Mouse (Mus musculus) midbrain, postnatal 0 days (tissue): ENCODE results near the gene Tbc1d24. TPM values are rescaled to one million over a fixed set of nuclear protein-coding genes. Genes with fewer than 3 reads are reported as not detected.

ENCODE experiments used
- ATAC-seq: fragments of 200-750 bp; cut with Nextera tagmentation; 2 replicates; pipeline ENCODE4 v1.8.0; 2017; ENCODE audit warnings: moderate number of reproducible peaks, mild to moderate bottlenecking, moderate TSS enrichment, moderate library complexity; ENCODE audit not compliant: low FRiP score
- DNase-seq: peaks from one replicate; pipeline ENCODE4 v3.0.0-alpha.2; 2015; ENCODE audit warnings: low spot score
- H3K27ac ChIP-seq: fragments of 300-500 bp; sonication (generic); 2 replicates; pipeline ENCODE4 v1.5.1; 2014; ENCODE audit warnings: low read depth, mild to moderate bottlenecking, low read length, mixed read lengths
- H3K27me3 ChIP-seq: fragments of 300-500 bp; sonication (generic); 2 replicates; pipeline ENCODE4 v1.6.1; 2014; ENCODE audit warnings: low read length, control low read depth, mixed read lengths; ENCODE audit not compliant: insufficient read depth
- H3K36me3 ChIP-seq: fragments of 300-500 bp; sonication (generic); 2 replicates; pipeline ENCODE4 v1.6.1; 2014; ENCODE audit warnings: low read length, control low read depth, mixed read lengths; ENCODE audit not compliant: insufficient read depth
- H3K4me1 ChIP-seq: fragments of 300-500 bp; sonication (generic); 2 replicates; pipeline ENCODE4 v1.6.1; 2014; ENCODE audit warnings: mild to moderate bottlenecking, control low read depth, antibody characterized with exemption, low read length, mixed read lengths; ENCODE audit not compliant: insufficient read depth
- H3K4me2 ChIP-seq: fragments of 300-500 bp; sonication (generic); 2 replicates; pipeline ENCODE4 v1.6.1; 2014; ENCODE audit warnings: low read depth, mild to moderate bottlenecking, low read length, mixed read lengths; ENCODE audit not compliant: poor library complexity, severe bottlenecking
- H3K4me3 ChIP-seq: fragments of 300-500 bp; sonication (generic); 2 replicates; pipeline ENCODE4 v1.5.1; 2014; ENCODE audit warnings: low read depth, mild to moderate bottlenecking, low read length, moderate library complexity
- H3K9ac ChIP-seq: fragments of 300-500 bp; sonication (generic); replicated peaks from 2 replicates; pipeline ENCODE4 v1.6.1; 2014; ENCODE audit warnings: mild to moderate bottlenecking, low read length, moderate library complexity, mixed read lengths; ENCODE audit not compliant: poor library complexity, severe bottlenecking
- H3K9me3 ChIP-seq: fragments of 300-500 bp; sonication (generic); 2 replicates; pipeline ENCODE4 v1.6.1; 2016; ENCODE audit warnings: low read length, control low read depth
- CTCF ChIP-seq: IDR thresholded peaks from 2 replicates; pipeline ENCODE4 v1.5.1; 2016; ENCODE audit warnings: antibody characterized with exemption, mild to moderate bottlenecking
- WGBS: fragments of 180-500 bp; shearing (Covaris S2); extraction: QIAGEN DNeasy Blood & Tissue Kit; methylation state at CpG from one replicate; pipeline ENCODE4 v1.1.7; 2014; 5-methylcytosine and 5-hydroxymethylcytosine counted together
- polyA plus RNA-seq: library from polyadenylated mRNA; unstranded; fragments of >200 nt; fragmentation: Nextera tagmentation; extraction: Ambion mirVana; gene quantifications from 2 replicates; pipeline ENCODE4 v1.2.1, GENCODE M21; 2015
- total RNA-seq: library from RNA; depleted of rRNA; stranded (reverse); fragments of >200 nt; gene quantifications from 2 replicates; pipeline ENCODE4 v1.2.3, GENCODE M21; 2014; rRNA removed

The Tbc1d24 gene
- 146 and 168 TPM in 2 replicates for total RNA-seq
- polyA plus RNA-seq, result 27.4 and 27.6 TPM in 2 replicates

DNA sequence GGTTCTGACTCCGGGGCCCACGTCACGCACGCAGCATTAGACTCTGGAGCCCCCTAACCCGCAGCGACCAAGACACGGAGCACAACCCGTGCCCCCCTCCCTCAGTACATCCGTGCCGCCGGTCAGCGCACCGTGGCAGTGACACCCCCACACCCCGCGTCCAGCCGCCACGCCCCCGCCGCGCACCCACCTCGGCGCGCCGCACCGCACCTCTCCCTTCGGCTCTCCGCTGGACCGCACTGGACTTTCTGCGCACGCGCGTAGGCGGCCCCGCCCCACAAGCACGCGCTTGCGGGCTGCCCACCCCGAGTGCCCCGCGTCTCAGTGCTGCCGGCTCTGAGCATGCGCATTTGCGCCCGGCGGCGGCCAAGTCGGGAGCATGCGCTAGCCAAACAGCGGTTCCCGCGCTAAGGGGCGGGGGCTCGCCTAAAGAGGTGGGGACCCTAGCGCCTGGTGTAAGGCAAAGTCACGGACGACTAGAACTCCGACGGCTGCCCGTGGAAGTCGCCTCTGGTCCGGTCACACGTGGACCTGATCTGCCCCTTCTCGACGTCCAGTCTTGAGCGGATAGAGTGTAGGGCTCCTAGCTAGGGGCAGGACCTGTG lies at the start of gene Tbc1d24:
Gene Tbc1d24 (minus strand): TSS at position 279 of the 605 bp plus-strand sequence.
- Histone ChIP-seq H3K27me3 (no peaks in the 10 kb centered on the region), H3K36me3 (0 out of 2 replicates have a peak, but pooled peaks cover 3% of the 10 kb centered on the region), H3K4me1 (peaks cover 56% of the 10 kb centered on the region), H3K4me3 (peak within 1 kb of the TSS; percentile 69), H3K27ac (peak within 1 kb of the TSS; percentile 77), H3K4me2 (peak within 1 kb of the TSS; percentile 79), H3K9me3 (no peaks in the 10 kb centered on the region), H3K9ac (peak within 1 kb of the TSS; percentile 83)
- WGBS, result under 1% methylated on average over 50 of the region's 65 CpGs
- TF ChIP-seq CTCF, result no peak
- ATAC-seq (peak; percentile 77), DNase-seq (peak; percentile 95)

DNA sequence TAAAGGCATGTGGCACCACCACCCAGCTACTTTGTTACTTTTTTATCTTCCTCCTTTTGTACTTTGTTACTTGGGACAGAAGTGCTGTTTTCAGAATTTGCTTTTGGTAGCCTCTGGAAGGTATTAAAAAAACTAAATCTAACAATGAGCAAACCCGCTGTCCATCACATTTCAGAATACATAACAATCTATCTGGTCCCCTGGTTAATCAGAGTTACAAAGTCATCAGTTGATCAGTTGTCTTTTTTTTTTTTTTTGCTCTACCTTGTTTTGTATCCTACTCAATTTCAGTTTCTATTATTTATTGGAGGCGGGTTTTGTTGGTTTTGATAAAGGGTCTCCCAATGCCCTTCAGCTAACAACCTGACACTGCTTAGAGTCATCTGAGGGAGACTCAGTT lies 47.0 kb upstream of the Tbc1d24 start:
- Histone ChIP-seq H3K4me3 (no peak overlapping the region), H3K27me3 (no peaks in the 10 kb centered on the region), H3K27ac (no peak overlapping the region), H3K4me1 (no peaks in the 10 kb centered on the region), H3K36me3 (no peaks in the 10 kb centered on the region), H3K9me3 (no peaks in the 10 kb centered on the region), H3K4me2 (no peak overlapping the region), H3K9ac (no peak overlapping the region)
- 97% methylated on average over 2 of the region's 2 CpGs for WGBS
- no peak for DNase-seq
- no peak for TF ChIP-seq CTCF
- ATAC-seq, result no peak

DNA sequence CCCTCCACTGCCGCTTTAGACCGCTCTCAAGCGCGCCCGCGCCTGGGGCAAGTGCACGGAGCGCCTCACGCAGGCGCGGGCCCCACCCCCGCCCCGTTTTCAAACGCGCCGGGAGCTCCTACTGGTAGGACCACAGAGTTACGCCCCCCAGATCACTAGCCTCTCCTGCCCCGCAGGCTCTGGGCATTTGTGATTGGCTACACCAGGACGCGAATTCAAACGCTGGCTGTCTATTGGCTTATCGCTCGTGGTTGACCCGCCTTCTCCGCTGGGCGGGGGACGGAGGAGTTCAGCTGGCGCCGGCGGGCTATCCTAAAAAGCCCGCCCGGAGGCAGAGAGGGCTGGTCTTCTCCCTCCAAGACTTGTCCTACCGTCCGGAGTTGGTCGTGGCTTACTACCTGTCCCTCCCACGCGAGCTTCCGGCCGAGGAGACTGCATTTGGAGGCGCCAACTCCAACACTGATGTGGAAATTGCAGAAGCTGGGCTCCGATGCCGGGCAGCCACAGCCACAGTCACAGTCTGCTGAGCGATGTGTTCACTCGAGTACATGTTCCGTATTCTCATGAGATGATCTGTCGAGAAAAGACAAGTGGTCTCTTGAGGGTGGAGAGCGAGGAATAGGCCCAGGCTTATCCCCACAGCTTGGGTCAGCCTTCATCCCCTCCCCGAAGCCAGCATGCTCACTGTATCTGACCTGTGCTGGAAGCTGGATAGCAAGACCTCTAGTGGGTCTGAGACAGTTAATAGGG lies 46.1 kb upstream of the Tbc1d24 start, which contains the start of gene Ccnf:
Gene Ccnf (minus strand): TSS at position 165 of the 750 bp plus-strand sequence.
- ATAC-seq (peak; percentile 100), DNase-seq (peak; percentile 99)
- Histone ChIP-seq H3K9ac (peak within 1 kb of the TSS; percentile 56), H3K9me3 (no peaks in the 10 kb centered on the region), H3K27ac (no peak within 1 kb of the TSS), H3K4me2 (peak within 1 kb of the TSS; percentile 90), H3K36me3 (no peaks in the 10 kb centered on the region), H3K4me3 (peak within 1 kb of the TSS; percentile 73), H3K27me3 (no peaks in the 10 kb centered on the region), H3K4me1 (no peaks in the 10 kb centered on the region)
- TF ChIP-seq CTCF, result peak; percentile 65
- WGBS, result under 1% methylated on average over 48 of the region's 48 CpGs

DNA sequence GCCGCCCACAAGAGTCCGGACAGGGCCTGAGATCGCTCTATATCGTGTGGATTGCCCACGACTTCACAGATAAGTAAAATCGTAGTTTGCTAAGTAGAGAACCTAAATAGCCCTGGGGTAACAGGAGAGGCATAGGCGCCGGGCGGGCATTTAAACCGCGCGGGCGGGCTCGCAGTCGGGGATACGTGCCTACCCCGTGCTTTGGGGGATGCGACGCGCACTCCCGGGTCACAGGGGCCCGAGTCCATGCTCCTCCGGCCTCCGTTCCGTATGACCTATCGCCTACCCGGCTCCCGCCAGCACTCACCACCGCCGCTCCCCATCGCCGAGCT lies 45.6 kb upstream of the Tbc1d24 start:
- Histone ChIP-seq H3K27ac (no peak overlapping the region), H3K9me3 (no peaks in the 10 kb centered on the region), H3K9ac (peak overlapping the region; percentile 56), H3K4me2 (peak overlapping the region; percentile 90), H3K4me1 (no peaks in the 10 kb centered on the region), H3K27me3 (no peaks in the 10 kb centered on the region), H3K36me3 (0 out of 2 replicates have a peak, but pooled peaks cover 2% of the 10 kb centered on the region), H3K4me3 (peak overlapping the region; percentile 73)
- under 1% methylated on average over 31 of the region's 32 CpGs for WGBS
- DNase-seq (no peak), ATAC-seq (no peak)
- no peak for TF ChIP-seq CTCF

DNA sequence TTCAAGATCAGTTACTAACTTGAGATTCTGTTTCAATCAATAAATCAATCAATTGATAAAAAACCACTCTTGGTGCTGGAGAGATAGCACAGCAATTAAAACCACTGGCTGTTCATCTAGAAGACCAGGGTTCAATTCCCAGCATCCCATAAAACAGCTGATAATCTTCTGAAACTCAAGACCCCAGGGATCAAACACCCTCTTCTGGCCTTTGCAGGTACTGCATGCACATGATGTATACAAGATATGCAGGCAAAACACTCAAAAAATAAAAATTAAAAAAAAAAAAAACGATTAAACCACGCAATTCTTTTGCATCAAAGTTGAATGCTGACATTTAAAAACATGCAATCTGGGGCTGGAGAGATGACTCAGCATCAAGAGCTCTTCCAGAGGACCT lies 43.3 kb upstream of the Tbc1d24 start:
- 95% methylated on average over 2 of the region's 2 CpGs for WGBS
- peak; percentile 32; the same call in 1 of the 2 replicates for TF ChIP-seq CTCF
- ATAC-seq (no peak), DNase-seq (no peak)
- Histone ChIP-seq H3K36me3 (peaks cover 6% of the 10 kb centered on the region), H3K4me1 (no peaks in the 10 kb centered on the region), H3K9ac (no peak overlapping the region), H3K9me3 (no peaks in the 10 kb centered on the region), H3K4me2 (no peak overlapping the region), H3K4me3 (no peak overlapping the region), H3K27ac (no peak overlapping the region), H3K27me3 (no peaks in the 10 kb centered on the region)

DNA sequence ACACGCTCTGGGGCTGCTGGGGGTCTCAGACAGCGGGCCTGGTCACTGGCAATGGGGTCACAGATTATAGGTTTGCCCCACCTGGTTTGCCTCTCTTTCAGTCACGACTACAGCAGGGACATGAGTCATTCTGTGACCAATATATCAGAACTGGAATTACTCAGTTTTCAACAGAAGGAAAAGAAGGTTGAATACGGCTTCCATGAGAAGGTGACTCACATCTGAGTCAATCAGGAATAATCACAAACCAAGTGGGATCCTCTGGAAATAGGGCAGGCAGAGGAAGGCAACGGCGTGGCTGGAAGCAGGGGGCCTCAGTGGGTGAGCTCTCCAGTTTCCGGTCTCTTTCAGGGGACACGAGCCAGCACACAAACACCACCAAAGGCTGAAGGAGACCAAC lies 38.7 kb upstream of the Tbc1d24 start:
- H3K9me3 ChIP-seq, result no peaks in the 10 kb centered on the region
- no peak overlapping the region for H3K9ac ChIP-seq
- H3K27ac ChIP-seq, result no peak overlapping the region
- no peak overlapping the region for H3K4me2 ChIP-seq
- peaks cover 21% of the 10 kb centered on the region for H3K36me3 ChIP-seq
- no peaks in the 10 kb centered on the region for H3K27me3 ChIP-seq
- no peaks in the 10 kb centered on the region for H3K4me1 ChIP-seq
- DNase-seq (no peak), ATAC-seq (no peak)
- WGBS, result 98% methylated on average over 8 of the region's 8 CpGs
- no peak for TF ChIP-seq CTCF
- H3K4me3 ChIP-seq, result no peak overlapping the region
